Mouse (Mus musculus): ENCODE results near the gene Bloc1s2.
A peak's percentile ranks its signal among the peaks of the same experiment; 100 is the strongest.

The Bloc1s2 gene

GRCm38 (mm10) chr19:44145702-44146567, at the start of gene Bloc1s2:
Gene Bloc1s2 (minus strand): TSS chr19:44146446.
- peak; percentile 78 to 89 for DNase-seq (ENCODE audit: low spot score in 2 of 2)

- peak; percentile 29 to 69 for DNase-seq (ENCODE audit: low spot score in 2 of 2)
Observed at GRCm38 (mm10) chr19:44195138-44195537, 48.9 kb upstream of the Bloc1s2 start.

- peak in 1 of 2 experiments; percentile 21 for DNase-seq (ENCODE audit: low spot score in 2 of 2)
Observed at GRCm38 (mm10) chr19:44193906-44194305, 47.7 kb upstream of the Bloc1s2 start.

GRCm38 (mm10) chr19:44192342-44192741, 46.1 kb upstream of the Bloc1s2 start, which contains the start of gene Pkd2l1:
Gene Pkd2l1 (minus strand): TSS chr19:44192442.
- DNase-seq (ENCODE audit: low spot score in 2 of 2) = no peak

GRCm38 (mm10) chr19:44189056-44189455, 42.8 kb upstream of the Bloc1s2 start:
- DNase-seq (ENCODE audit: low spot score in 2 of 2) = peak; percentile 61 to 68

- no peak for DNase-seq (ENCODE audit: low spot score in 2 of 2)
Observed at GRCm38 (mm10) chr19:44183968-44184367, 37.7 kb upstream of the Bloc1s2 start.

- DNase-seq (ENCODE audit: low spot score in 2 of 2) = no peak
Observed at GRCm38 (mm10) chr19:44180502-44180901, 34.3 kb upstream of the Bloc1s2 start.

- DNase-seq (ENCODE audit: low spot score in 2 of 2) = no peak
Observed at GRCm38 (mm10) chr19:44176741-44177140, 30.5 kb upstream of the Bloc1s2 start.

GRCm38 (mm10) chr19:44174835-44175234, 28.6 kb upstream of the Bloc1s2 start:
- DNase-seq (ENCODE audit: low spot score in 2 of 2) = no peak

- no peak for DNase-seq (ENCODE audit: low spot score in 2 of 2)
Observed at GRCm38 (mm10) chr19:44161515-44161914, 15.3 kb upstream of the Bloc1s2 start.

GRCm38 (mm10) chr19:44159386-44159785, 13.1 kb upstream of the Bloc1s2 start:
- DNase-seq (ENCODE audit: low spot score in 2 of 2) = no peak

- no peak for DNase-seq (ENCODE audit: low spot score in 2 of 2)
Observed at GRCm38 (mm10) chr19:44157005-44157404, 10.8 kb upstream of the Bloc1s2 start.

- no peak for DNase-seq (ENCODE audit: low spot score in 2 of 2)
Observed at GRCm38 (mm10) chr19:44153781-44154180, 7.5 kb upstream of the Bloc1s2 start.

GRCm38 (mm10) chr19:44148991-44149390, 2.7 kb upstream of the Bloc1s2 start:
- no peak for DNase-seq (ENCODE audit: low spot score in 2 of 2)

- DNase-seq (ENCODE audit: low spot score in 2 of 2) = no peak
Observed at GRCm38 (mm10) chr19:44148345-44148744, 2.1 kb upstream of the Bloc1s2 start.

- DNase-seq (ENCODE audit: low spot score in 2 of 2) = no peak
Observed at GRCm38 (mm10) chr19:44146951-44147350, 705 bp upstream of the Bloc1s2 start.

- no peak for DNase-seq (ENCODE audit: low spot score in 2 of 2)
Observed at GRCm38 (mm10) chr19:44146568-44146879, 278 bp upstream of the Bloc1s2 start.

GRCm38 (mm10) chr19:44144366-44144765, 1.9 kb downstream of the Bloc1s2 start:
- DNase-seq (ENCODE audit: low spot score in 2 of 2) = no peak

GRCm38 (mm10) chr19:44135960-44136485, 10.2 kb downstream of the Bloc1s2 start:
- no peak for DNase-seq (ENCODE audit: low spot score in 2 of 2)

GRCm38 (mm10) chr19:44135072-44135959, 10.9 kb downstream of the Bloc1s2 start, which contains the start of gene Cwf19l1:
Gene Cwf19l1 (minus strand): TSS chr19:44135876.
- peak; percentile 72 to 83 for DNase-seq (ENCODE audit: low spot score in 2 of 2)

GRCm38 (mm10) chr19:44132917-44133316, 13.3 kb downstream of the Bloc1s2 start:
- no peak for DNase-seq (ENCODE audit: low spot score in 2 of 2)

GRCm38 (mm10) chr19:44128560-44128959, 17.7 kb downstream of the Bloc1s2 start:
- no peak for DNase-seq (ENCODE audit: low spot score in 2 of 2)
